Mouse (Mus musculus) hindbrain, embryonic 12.5 days (tissue): ENCODE measurements around the gene Olfr684. TPM values are rescaled to one million over a fixed set of nuclear protein-coding genes. Genes with fewer than 3 reads are reported as not detected.

Source experiments
- ATAC-seq: fragments of 200-750 bp; cut with Nextera tagmentation; 2 replicates; pipeline ENCODE4 v1.8.0; 2017; ENCODE audit warnings: moderate TSS enrichment; ENCODE audit not compliant: low FRiP score
- H3K27ac ChIP-seq: fragments of 300-500 bp; sonication (generic); 2 replicates; pipeline ENCODE4 v1.5.1; 2016; ENCODE audit warnings: mild to moderate bottlenecking
- H3K27me3 ChIP-seq: fragments of 300-500 bp; sonication (generic); 2 replicates; pipeline ENCODE4 v1.6.1; 2016; ENCODE audit warnings: mild to moderate bottlenecking
- H3K36me3 ChIP-seq: fragments of 300-500 bp; sonication (generic); 2 replicates; pipeline ENCODE4 v1.6.1; 2016; ENCODE audit warnings: mild to moderate bottlenecking
- H3K4me1 ChIP-seq: fragments of 300-500 bp; sonication (generic); 2 replicates; pipeline ENCODE4 v1.6.1; 2016
- H3K4me2 ChIP-seq: fragments of 300-500 bp; sonication (generic); replicated peaks from 2 replicates; pipeline ENCODE4 v1.6.1; 2016; ENCODE audit warnings: mild to moderate bottlenecking
- H3K4me3 ChIP-seq: fragments of 300-500 bp; sonication (generic); 2 replicates; pipeline ENCODE4 v1.5.1; 2016; ENCODE audit warnings: mild to moderate bottlenecking
- H3K9ac ChIP-seq: fragments of 300-500 bp; sonication (generic); 2 replicates; pipeline ENCODE4 v1.6.1; 2016; ENCODE audit warnings: mild to moderate bottlenecking, moderate library complexity
- H3K9me3 ChIP-seq: fragments of 300-500 bp; sonication (generic); replicated peaks from 2 replicates; pipeline ENCODE4 v1.6.1; 2016; ENCODE audit warnings: mild to moderate bottlenecking
- WGBS: fragments of 180-500 bp; shearing (Covaris S2); methylation state at CpG from one replicate; pipeline ENCODE4 v1.1.7; 2016; 5-methylcytosine and 5-hydroxymethylcytosine counted together
- polyA plus RNA-seq: library from polyadenylated mRNA; unstranded; fragments of >200 nt; fragmentation: Nextera tagmentation; extraction: Ambion mirVana; gene quantifications from 2 replicates; pipeline ENCODE4 v1.2.1, GENCODE M21; 2016

Olfr684 gene
- polyA plus RNA-seq: not detected in 2 replicates

- Histone ChIP-seq H3K4me1 (no peaks in the 10 kb centered on the region), H3K4me3 (no peak within 1 kb of the TSS), H3K36me3 (no peaks in the 10 kb centered on the region), H3K27me3 (no peaks in the 10 kb centered on the region), H3K27ac (no peak within 1 kb of the TSS), H3K9me3 (no peaks in the 10 kb centered on the region), H3K9ac (no peak within 1 kb of the TSS), H3K4me2 (no peak within 1 kb of the TSS)
- WGBS: 62% methylated on average over 1 of the region's 1 CpGs
- no peak for ATAC-seq
These were observed at the start of gene Olfr684 for GRCm38 (mm10) chr7:105163553-105163952. TSS of gene Olfr684 (minus strand) at chr7:105163653.

- Histone ChIP-seq H3K27ac (no peak within 1 kb of the TSS), H3K4me3 (no peak within 1 kb of the TSS), H3K9me3 (no peaks in the 10 kb centered on the region), H3K27me3 (no peaks in the 10 kb centered on the region), H3K4me1 (no peaks in the 10 kb centered on the region), H3K36me3 (no peaks in the 10 kb centered on the region), H3K4me2 (no peak within 1 kb of the TSS), H3K9ac (no peak within 1 kb of the TSS)
- no peak for ATAC-seq
These were observed 43.9 kb upstream of the Olfr684 start, which contains the start of gene Olfr686 for GRCm38 (mm10) chr7:105207385-105207784. TSS of gene Olfr686 (minus strand) at chr7:105207485.

GRCm38 (mm10) chr7:105185912-105186311, 22.5 kb upstream of the Olfr684 start, which contains the start of gene Olfr685:
TSS of gene Olfr685 (minus strand) at chr7:105186012.
- WGBS: 85% methylated on average over 1 of the region's 1 CpGs
- Histone ChIP-seq H3K9me3 (no peaks in the 10 kb centered on the region), H3K4me3 (no peak within 1 kb of the TSS), H3K27ac (no peak within 1 kb of the TSS), H3K27me3 (no peaks in the 10 kb centered on the region), H3K4me2 (no peak within 1 kb of the TSS), H3K9ac (no peak within 1 kb of the TSS), H3K36me3 (no peaks in the 10 kb centered on the region), H3K4me1 (no peaks in the 10 kb centered on the region)
- no peak for ATAC-seq

GRCm38 (mm10) chr7:105170773-105171172, 7.3 kb upstream of the Olfr684 start:
- no peak overlapping the region for H3K9ac ChIP-seq
- H3K9me3 ChIP-seq: no peaks in the 10 kb centered on the region
- no peaks in the 10 kb centered on the region for H3K27me3 ChIP-seq
- no peak for ATAC-seq
- H3K36me3 ChIP-seq: no peaks in the 10 kb centered on the region
- no peaks in the 10 kb centered on the region for H3K4me1 ChIP-seq
- no peak overlapping the region for H3K4me3 ChIP-seq
- no peak overlapping the region for H3K27ac ChIP-seq
- 55% methylated on average over 4 of the region's 4 CpGs for WGBS
- H3K4me2 ChIP-seq: no peak overlapping the region

- Histone ChIP-seq H3K9ac (no peak within 1 kb of the TSS), H3K4me2 (no peak within 1 kb of the TSS), H3K9me3 (no peaks in the 10 kb centered on the region), H3K4me1 (no peaks in the 10 kb centered on the region), H3K36me3 (no peaks in the 10 kb centered on the region), H3K4me3 (no peak within 1 kb of the TSS), H3K27me3 (no peaks in the 10 kb centered on the region), H3K27ac (no peak within 1 kb of the TSS)
- ATAC-seq: no peak
- 80% methylated on average over 1 of the region's 1 CpGs for WGBS
These were observed 16.5 kb downstream of the Olfr684 start, which contains the start of gene Olfr683 for GRCm38 (mm10) chr7:105146912-105147311. TSS of gene Olfr683 (minus strand) at chr7:105147012.

GRCm38 (mm10) chr7:105141275-105141674, 22.2 kb downstream of the Olfr684 start:
- Histone ChIP-seq H3K4me3 (no peak overlapping the region), H3K4me1 (no peaks in the 10 kb centered on the region), H3K9me3 (no peaks in the 10 kb centered on the region), H3K27ac (no peak overlapping the region), H3K4me2 (no peak overlapping the region), H3K9ac (no peak overlapping the region), H3K36me3 (no peaks in the 10 kb centered on the region), H3K27me3 (no peaks in the 10 kb centered on the region)
- WGBS: 84% methylated on average over 2 of the region's 2 CpGs
- ATAC-seq: no peak

GRCm38 (mm10) chr7:105116536-105116935, 46.9 kb downstream of the Olfr684 start, which contains the start of gene Olfr681:
TSS of gene Olfr681 (plus strand) at chr7:105116836.
- Histone ChIP-seq H3K4me1 (no peaks in the 10 kb centered on the region), H3K9ac (no peak within 1 kb of the TSS), H3K4me2 (no peak within 1 kb of the TSS), H3K27me3 (no peaks in the 10 kb centered on the region), H3K4me3 (no peak within 1 kb of the TSS), H3K36me3 (no peaks in the 10 kb centered on the region), H3K9me3 (no peaks in the 10 kb centered on the region), H3K27ac (no peak within 1 kb of the TSS)
- no peak for ATAC-seq

Other genes with a start within 250 kb of the Olfr684 start
- gene Olfr667, start 242.2 kb downstream of the Olfr684 start, polyA plus RNA-seq: not detected in 2 replicates
- gene Olfr668, start 235.6 kb downstream of the Olfr684 start, polyA plus RNA-seq: not detected in 2 replicates
- not detected in 2 replicates for gene Olfr669, start 229.4 kb downstream of the Olfr684 start, polyA plus RNA-seq
- not detected in 2 replicates for gene Olfr670, start 201.0 kb downstream of the Olfr684 start, polyA plus RNA-seq
- gene Olfr671, start 184.5 kb downstream of the Olfr684 start, polyA plus RNA-seq: not detected in 2 replicates
- gene Olfr672, start 161.6 kb downstream of the Olfr684 start, polyA plus RNA-seq: not detected in 2 replicates
- not detected in 2 replicates for gene Olfr675, start 135.2 kb downstream of the Olfr684 start, polyA plus RNA-seq
- gene Olfr676, start 131.0 kb downstream of the Olfr684 start, polyA plus RNA-seq: not detected in 2 replicates
- gene Olfr677, start 112.3 kb downstream of the Olfr684 start, polyA plus RNA-seq: not detected in 2 replicates
- gene Olfr678, start 99.2 kb downstream of the Olfr684 start, polyA plus RNA-seq: not detected in 2 replicates
- gene Olfr679, start 82.4 kb downstream of the Olfr684 start, polyA plus RNA-seq: not detected in 2 replicates
- not detected in 2 replicates for gene Olfr680-ps1, start 70.8 kb downstream of the Olfr684 start, polyA plus RNA-seq
- not detected in 2 replicates for gene Olfr681, start 46.8 kb downstream of the Olfr684 start, polyA plus RNA-seq
- gene Olfr683, start 16.6 kb downstream of the Olfr684 start, polyA plus RNA-seq: not detected in 2 replicates
- gene Olfr685, start 22.4 kb upstream of the Olfr684 start, polyA plus RNA-seq: not detected in 2 replicates
- not detected in 2 replicates for gene Olfr686, start 43.8 kb upstream of the Olfr684 start, polyA plus RNA-seq
- gene Olfr688, start 124.4 kb upstream of the Olfr684 start, polyA plus RNA-seq: not detected in 2 replicates
- gene Olfr689, start 147.5 kb upstream of the Olfr684 start, polyA plus RNA-seq: not detected in 2 replicates
- gene Olfr690, start 170.5 kb upstream of the Olfr684 start, polyA plus RNA-seq: not detected in 2 replicates
- gene Olfr691, start 178.6 kb upstream of the Olfr684 start, polyA plus RNA-seq: 0.13 and 0.22 TPM in 2 replicates
- gene Olfr692, start 204.6 kb upstream of the Olfr684 start, polyA plus RNA-seq: not detected in 2 replicates
- gene Gm5901, start 211.4 kb upstream of the Olfr684 start, polyA plus RNA-seq: not detected in 2 replicates
- 41.6 and 44.7 TPM in 2 replicates for gene Fam160a2, start 236.4 kb upstream of the Olfr684 start, polyA plus RNA-seq
- 0.19 TPM in 1 of 2 replicates, not detected in the other for gene Cnga4, start 240.9 kb upstream of the Olfr684 start, polyA plus RNA-seq